Mouse (Mus musculus) adrenal gland, adult 2 months (tissue): ENCODE measurements at regions not wholly inside any gene's neighbourhood (a gene's known extent, or its start where the extent isn't known, plus 50 kb on each side); places are given as distances from the start of the nearest gene placed in this dataset.
A peak's percentile ranks its signal among the peaks of the same experiment; 100 is the strongest.

Source experiments
- DNase-seq: peaks from one replicate; pipeline ENCODE4 v3.0.0; 2021

DNA sequence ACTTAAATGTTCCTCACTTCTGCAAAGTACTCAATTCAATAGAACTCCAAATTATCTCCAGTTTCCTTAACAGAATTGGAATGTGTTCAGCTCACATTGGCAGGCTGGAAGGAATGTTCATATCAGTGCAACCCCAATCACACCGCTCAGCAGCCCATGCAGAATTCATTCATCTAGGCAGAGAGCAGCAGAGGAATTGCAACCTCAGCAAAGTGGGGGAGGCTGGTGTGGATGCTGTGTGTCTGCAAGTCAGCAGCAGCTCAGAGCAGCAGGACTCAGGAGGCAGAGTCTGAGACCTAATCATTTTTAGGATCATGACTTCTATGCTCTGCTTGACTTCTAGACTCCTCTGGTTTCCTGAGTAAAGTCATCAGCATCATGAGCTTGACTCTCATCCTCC lies 100.7 kb upstream of the Chrna7 start:
- DNase-seq, result no peak

DNA sequence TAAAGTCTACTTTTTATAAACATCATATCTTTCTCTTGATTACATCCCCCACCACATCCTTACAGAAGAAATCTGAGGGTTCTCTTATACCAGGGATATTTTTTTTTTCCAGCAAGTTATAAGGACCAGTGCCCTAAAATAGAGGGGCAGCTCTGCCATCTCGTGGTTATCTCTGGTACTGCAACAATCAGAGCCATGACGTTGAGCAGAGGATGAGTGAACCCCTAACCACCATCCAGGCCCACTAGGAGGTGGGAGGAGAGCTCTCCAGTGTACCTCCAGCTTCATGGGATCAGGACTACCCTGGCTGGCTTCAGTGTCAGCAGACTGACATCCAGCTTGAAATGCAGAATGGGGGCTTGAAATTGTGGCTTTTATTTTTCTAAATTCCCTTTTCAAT lies 107.2 kb upstream of the Chrna7 start:
- peak; percentile 19 for DNase-seq

DNA sequence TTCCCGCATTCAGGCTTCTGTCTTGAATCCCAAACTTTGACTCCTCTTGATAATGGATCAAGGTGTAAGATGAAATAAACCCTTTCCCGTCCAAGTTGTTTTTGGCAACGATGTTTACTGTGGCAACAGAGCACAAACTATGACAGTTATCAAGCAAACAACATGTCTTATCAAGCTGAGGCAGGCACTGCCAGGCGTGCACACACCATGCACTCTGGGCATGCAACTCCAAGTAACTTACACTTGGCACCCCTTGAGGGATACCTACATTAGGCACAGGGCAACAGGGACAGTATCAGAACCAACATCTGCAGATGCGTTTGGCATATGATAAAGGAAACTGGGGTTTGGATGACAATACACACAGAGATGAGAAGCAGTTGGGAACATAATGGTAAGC lies 108.8 kb upstream of the Chrna7 start:
- no peak for DNase-seq

DNA sequence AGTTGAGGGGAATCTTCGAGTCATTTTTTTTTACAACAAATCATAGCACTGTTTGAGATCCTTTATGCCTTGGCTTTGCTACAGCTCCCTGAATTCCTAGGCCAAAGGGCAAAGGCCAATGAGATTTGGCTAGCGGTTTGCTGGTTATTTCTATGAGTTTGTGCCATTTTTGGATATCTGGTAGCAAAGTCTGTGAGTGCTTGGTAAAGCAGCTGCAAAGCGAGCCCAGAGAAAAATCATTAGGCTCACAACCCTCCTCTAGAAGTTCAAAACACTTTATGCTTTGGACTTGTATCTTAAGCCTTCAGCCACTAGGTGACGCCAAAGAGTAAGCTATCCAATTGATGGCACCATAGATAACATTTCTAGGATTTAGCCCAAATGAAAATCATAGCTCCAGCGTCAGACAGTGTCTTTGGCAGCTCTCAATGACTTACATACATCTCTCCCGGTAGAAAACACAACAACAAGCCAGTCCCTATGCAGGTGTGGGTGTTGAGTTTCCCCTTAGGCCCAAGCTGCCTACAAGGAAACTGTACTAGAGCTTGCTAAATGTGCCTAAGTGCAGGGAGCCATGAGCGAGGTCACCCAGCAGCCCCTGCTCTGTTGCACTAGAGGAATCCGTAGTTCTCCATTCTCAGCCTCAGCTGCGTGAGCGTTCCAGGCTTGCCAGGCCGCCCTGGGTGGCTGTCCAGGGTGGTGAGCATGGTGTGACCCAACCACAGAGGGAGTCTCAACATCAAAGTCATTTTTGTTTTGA lies 109.8 kb upstream of the Chrna7 start:
- peak; percentile 29 for DNase-seq

DNA sequence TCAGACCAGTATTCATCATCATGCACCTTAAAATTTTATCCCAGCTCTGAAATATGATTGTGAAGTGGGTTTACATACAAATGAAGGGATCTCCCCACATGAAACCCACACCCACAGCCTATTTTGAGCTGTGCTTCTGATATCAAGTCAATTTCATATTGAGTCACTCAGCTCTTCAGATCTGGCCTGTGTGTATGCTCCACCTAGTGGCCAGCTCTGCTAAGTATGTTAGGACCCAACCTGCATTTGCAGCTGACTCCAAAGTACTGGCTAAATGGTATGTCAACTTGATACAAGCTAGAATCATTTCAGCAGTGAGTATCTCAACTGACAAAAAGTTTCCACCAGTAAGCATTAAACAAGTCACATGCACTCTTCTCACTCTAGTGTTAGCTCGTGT lies 109.4 kb upstream of the Otud7a start:
- DNase-seq, result peak; percentile 23

DNA sequence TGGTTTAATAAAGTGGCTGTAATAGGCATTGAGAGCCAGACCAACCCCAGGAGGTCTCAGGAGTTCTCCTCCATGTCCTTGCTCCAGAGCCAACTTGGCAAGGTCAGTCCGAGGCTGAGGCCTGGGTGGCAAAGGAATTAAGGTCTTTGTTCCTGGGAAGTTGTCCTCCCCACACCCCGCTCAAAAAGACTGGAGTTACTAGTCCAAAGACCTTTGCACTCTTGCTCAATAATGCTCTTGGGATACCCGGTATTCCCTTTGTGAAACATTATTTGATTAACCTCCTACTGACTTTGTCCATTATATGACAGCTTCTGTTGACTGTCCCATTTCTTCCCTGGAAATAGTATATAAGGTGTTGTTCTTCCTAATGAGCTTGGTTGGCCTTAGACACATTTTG lies 108.5 kb upstream of the Otud7a start:
- DNase-seq, result peak; percentile 16

DNA sequence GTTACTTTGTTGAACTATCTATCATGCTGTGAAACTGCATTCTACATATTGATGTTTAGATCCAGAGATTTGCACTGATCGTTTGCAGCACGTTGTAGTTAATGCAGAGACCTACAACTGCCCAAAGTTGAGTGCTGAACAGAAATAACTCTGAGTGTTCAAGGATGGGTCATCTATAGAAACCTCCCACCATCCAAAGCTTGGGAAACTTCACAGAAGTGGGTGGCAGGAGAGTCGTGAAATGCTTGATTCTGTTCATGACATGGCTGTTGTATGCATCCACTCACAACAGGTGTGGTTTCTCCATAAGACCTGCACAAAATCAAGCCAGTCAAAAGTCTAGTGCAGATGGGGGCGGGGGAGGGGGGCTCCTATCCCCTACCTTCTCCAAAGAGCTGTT lies 102.8 kb upstream of the Otud7a start:
- DNase-seq, result no peak

DNA sequence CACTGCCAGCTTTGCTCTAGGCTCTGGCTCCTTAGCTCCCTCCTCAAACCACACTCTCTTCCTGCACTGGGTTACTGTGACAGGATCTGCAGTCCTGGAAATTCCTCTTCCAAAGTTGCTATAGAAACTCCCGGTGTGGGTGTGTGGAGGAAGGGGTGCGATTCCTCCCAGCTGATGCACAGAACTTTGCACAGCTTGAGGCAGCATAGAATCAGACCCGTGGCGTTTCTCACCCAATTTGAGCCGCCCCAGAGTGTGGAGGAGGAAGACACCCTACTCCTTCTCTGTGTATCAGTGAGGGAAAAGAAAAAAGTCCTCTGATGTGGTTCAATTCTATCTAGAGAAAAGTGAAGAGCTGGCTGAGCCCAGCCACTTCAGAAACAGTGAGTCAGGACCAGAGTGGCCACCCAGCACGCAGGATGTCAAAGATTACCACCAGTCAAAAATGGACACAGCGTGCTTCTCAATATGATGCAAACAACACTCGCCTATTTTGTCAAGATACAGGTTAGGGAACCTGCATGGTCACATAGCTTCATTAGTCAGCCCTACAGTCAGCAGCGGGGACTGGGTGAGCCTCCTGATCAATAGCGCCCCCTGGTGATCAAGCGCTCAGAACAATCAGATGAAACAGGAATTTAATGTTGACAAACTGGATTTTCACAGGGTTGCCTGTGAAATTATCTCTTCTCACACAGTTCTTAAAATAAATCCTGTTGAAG lies 98.7 kb upstream of the Otud7a start:
- peak; percentile 38 for DNase-seq

DNA sequence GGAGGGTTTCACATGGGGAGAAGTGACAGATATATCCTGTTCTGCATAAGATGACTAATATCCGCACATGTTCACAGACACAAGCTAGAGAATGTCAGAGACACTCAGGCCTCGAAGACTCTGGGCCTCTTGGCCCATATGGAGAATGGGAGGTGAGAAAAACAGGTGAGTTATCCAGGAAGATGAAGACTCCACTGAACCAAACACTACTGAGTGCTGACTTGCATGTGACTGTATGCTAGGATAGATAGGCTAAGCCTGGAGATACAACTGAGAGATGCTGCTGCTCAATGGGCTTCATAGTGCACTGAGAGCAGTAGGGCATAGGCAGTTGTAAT lies 98.2 kb upstream of the Otud7a start:
- DNase-seq, result no peak
